Mouse (Mus musculus) gastrocnemius, postnatal 4 days (tissue): ENCODE measurements at regions not wholly inside any gene's neighbourhood (a gene's known extent, or its start where the extent isn't known, plus 50 kb on each side); places are given as distances from the start of the nearest gene placed in this dataset.

ENCODE experiments used
- DNase-seq, 2 experiments: peaks; one replicate each; pipeline ENCODE4 v3.0.0; 2021 to 2022; ENCODE audit warnings: low spot score in 2 of 2, mixed read lengths in 2 of 2

DNA sequence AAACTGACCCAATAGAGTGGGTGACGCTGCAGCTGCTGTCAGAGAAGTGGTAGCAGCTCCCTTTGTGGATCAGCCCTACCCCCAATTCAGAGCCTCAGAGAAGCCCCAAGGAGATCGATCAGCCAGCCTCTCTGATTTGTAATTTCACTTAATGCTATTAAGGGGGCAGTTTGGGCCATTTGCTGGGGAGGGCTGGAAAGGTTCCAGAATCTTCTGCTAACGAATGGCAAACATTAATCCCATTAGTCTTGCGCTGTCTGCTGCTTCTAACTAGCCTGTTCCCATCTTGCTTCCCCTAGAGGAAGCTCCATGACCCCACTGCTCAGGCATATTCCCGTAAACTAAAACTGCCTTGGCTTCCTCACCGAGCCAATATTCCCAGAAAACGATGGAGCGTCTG lies 59.9 kb upstream of the Lrrn2 start:
- no peak for DNase-seq

GRCm38 (mm10) chr1:132818296-132818695 lies 61.8 kb upstream of the Lrrn2 start:
- DNase-seq = no peak

- DNase-seq = no peak
Observed at GRCm38 (mm10) chr1:132817366-132817765, 62.7 kb upstream of the Lrrn2 start.

DNA sequence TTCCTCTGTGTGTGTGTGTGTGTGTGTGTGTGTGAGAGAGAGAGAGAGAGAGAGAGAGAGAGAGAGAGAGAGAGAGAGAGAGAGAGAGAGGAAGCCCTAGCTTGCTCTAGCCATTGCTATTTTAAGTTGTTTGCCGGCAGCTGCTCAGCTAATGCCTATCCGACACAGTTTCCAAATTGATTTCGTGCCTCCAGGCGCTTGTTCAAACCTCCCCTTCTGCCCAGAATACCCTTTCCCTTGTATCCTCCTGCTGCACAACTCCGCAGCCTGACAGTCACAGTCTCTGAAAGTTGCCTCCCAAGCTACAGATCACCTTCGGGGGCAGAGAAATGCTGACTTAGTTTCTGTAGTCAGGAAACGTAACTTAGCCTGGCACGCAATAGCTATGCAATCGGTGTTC lies 63.9 kb upstream of the Nfasc start:
- DNase-seq = no peak

GRCm38 (mm10) chr1:132803842-132804241 lies 62.2 kb upstream of the Nfasc start:
- DNase-seq = no peak

GRCm38 (mm10) chr1:132802380-132802779 lies 60.8 kb upstream of the Nfasc start:
- peak in 1 of 2 experiments; percentile 9 for DNase-seq

DNA sequence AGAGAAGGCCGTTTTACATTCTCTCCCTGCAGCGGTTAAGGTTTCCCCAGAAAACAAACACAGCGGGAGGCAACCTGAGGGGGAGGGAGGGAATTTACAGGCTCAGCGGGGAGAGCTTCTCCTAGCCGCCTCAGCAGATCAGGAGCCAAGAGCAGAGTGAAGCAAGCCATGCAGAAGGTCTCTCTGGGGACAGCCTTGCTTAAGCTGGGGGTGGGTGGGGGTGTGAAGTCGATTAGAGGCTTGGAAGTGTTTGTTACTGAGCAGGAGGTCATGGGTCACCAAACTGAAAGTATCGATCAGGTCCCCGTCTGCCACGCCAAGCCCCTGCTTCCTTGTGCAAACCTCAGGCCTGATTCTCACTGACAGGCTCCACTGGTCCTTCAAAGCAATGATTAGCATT lies 58.7 kb upstream of the Nfasc start:
- no peak for DNase-seq

GRCm38 (mm10) chr1:132799258-132799657 lies 57.7 kb upstream of the Nfasc start:
- no peak for DNase-seq

- DNase-seq = no peak
Observed at GRCm38 (mm10) chr1:132794462-132794861, 52.9 kb upstream of the Nfasc start.
